Mouse (Mus musculus) cerebellum, postnatal 14 days (tissue): ENCODE measurements at regions not wholly inside any gene's neighbourhood (a gene's known extent, or its start where the extent isn't known, plus 50 kb on each side); places are given as distances from the start of the nearest gene placed in this dataset.

Experiments used
- DNase-seq, 2 experiments: peaks; one replicate each; pipeline ENCODE4 v3.0.0; 2021; ENCODE audit warnings: mixed read lengths in 2 of 2

DNA sequence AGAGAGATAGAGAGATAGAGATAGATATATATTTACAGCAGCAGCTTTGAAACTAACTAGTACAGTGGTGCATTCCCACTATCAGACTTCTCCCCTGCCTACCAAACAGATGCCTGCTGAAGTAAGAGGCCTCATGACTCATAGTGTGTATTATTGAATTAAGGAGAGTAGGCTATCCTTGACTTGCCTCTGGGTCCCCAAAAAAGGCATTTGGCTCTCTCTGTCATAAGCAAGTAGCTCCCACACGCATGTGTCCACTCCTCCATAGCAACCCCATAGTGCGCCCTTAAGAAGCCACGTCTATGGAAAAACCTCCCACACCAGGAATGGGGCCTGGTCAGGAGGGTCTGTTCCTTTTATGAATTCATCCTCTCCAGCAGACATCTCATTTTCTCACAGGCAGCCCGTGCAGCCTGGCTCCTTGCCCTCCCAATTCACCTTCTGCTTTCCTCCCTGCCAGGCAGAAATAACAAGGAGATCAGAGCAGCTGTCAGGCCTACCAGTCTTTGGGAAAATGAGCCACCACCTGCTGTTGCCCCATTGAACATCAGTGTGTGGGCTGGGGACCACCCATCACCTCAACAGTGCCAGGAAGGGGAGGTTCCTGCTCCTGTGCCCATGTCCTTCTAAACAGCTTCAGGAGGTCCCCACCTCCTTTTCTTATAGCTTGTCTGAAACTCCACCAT, 208.5 kb upstream of the Mocs1 start:
- peak; percentile 81 to 88 for DNase-seq

DNA sequence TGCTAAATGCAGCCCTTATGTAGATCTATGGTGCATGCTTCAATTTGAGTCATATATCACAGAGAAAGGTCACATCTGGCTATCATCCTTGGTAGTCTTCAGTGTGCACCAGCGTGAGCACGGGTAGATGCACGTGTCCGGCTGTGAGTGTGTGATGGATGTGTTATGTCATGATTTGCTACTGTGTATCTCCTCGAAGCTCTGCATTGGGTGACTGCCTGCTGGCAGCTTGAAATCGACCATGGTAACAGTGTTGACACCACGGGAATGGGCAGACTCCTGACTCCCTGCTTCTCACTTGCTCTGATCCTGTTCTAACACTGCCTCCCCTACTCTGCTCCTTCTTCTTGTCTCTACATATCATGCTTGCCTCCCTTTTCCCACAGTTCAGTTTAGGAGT, 204.9 kb upstream of the Mocs1 start:
- DNase-seq = no peak

- no peak for DNase-seq
These were observed 204.5 kb upstream of the Mocs1 start for GRCm38 (mm10) chr17:49223651-49224050.

DNA sequence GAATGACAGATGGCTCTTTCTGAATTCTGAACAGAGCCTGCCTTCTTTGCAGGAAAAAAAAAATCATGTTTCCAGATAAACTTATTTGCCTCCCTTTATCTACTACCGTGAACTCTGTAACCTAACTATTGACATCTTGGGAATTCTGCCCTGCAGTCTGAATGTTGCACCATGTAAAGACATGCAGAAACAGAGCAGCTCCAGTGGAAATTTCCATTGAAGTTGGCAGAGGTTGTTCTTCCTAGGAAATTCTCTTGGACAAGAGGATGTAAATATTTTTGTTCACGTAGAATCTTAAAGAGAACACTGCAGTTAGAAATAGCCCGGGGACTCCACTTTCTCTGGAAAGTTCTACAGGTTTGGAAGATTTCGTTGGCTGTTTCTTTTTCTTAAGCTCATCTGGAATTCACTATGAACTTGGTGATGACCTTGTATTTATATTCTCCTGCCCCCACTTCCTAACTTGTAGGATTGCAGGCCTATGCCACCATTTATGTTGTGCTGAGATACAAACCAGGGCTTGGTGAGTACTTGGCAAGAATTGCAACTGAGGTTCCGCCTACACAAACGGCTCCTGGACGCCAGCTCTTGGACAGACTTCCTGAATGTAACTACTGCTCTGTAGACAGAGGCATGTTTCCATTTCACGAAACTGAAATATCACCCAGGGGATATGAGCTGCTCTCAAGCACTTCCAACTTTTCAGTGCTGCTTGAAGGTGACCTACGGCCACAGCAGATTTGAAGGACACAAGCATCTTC, 202.7 kb upstream of the Mocs1 start:
- no peak for DNase-seq

DNA sequence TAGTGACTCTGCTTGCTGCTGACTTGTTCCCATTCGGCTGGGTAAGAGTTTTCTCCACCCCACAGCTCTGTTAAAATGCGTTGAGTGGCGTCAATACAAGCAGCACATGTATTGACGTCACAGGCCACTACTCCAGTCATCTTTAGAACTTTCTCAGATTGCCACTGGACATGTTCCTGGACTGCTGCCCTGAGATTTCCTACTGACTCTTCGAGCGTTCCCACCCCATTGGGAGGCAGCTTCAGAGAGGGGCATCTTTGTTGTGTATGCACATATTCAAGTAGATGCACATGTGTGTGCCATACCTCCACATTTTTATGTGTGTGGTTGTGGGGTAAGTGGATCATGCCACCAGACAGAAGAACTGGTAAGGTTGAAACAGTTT, 202.2 kb upstream of the Mocs1 start:
- DNase-seq = no peak

- no peak for DNase-seq
These were observed 196.9 kb upstream of the Mocs1 start for GRCm38 (mm10) chr17:49231287-49231686.

DNA sequence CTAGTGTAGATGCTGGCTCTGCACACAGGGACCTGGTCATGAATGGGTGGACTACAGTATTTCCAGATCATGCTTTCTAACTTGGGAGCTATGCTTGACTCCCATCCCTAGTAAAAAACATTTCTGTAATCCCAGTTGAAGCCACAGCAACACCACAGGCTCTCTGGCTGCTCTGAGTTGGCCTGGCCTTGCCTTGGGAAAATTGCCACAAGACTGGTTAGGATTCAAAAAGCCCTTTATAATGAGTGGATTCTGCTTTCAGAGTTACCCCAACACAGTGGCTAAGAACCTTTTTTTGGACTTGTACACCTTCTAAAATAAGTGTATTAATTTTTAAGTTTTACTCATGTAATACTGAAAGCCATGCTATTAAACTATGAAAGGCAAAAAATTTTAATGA, 188.1 kb upstream of the Mocs1 start:
- peak; percentile 45 to 54 for DNase-seq

DNA sequence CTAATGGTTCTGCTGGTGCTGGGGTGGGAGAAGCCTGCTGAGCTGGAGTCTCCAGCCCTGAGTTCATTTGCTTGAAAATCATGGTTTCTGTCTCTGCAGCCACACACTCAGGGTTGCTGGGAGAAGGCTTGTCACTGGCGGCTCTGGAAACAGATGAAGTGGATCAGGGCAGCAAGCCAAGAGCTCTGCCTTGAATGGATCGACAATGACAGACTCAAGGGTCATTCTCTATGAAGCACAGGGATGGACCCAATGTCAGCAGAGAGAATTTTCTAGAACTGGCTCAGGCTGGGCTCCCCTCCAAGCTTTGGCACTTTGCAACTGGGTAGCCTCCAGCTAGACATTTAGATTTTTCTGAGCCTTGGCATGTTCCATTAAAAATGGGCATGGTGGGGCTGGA, 184.7 kb upstream of the Mocs1 start:
- peak; percentile 79 to 83 for DNase-seq

- no peak for DNase-seq
These were observed 183.1 kb upstream of the Mocs1 start for GRCm38 (mm10) chr17:49245013-49245412.

GRCm38 (mm10) chr17:49247215-49247614, 180.9 kb upstream of the Mocs1 start:
- no peak for DNase-seq

DNA sequence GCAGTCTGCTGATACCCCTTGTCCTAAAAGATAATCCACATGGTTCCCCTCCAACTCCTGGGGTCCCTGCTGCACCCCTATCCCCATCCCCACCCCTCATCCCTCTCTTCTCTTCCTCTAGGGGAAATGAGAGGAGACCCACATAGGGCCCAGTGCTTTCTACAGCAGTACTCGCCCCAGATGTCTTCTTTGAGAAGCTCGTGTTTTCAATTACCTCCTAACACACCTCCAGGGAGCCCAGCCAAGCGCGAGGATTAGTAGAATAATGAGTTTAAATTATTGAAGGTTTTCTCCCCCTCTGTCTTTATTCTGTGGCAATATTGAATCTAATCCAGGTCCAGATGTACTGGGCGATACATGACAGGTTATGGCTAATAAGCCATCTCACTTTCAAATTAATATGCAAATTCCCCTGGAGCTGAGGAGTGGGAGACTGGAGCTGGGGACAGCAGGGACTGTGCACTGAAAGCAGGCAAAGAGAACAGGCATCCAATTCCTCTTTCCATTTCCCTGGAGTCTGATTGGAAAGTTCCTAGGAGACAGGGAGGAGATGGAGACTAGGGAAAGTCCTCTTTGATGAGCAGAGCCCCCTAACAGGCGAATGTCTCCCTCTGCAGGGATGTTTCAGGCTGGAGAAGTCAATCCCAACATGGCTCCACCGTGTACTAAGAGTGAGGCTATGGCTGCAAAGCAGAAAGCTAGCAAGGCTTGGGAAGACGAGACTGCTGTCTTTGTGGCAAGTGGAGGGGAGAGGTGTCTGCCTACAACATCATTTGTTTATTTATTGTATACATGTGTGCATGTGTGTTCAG, 177.2 kb upstream of the Mocs1 start:
- peak in 1 of 2 experiments; percentile 23 for DNase-seq

- DNase-seq = peak in 1 of 2 experiments; percentile 28
These were observed 175.9 kb upstream of the Mocs1 start for GRCm38 (mm10) chr17:49252271-49252670.

DNA sequence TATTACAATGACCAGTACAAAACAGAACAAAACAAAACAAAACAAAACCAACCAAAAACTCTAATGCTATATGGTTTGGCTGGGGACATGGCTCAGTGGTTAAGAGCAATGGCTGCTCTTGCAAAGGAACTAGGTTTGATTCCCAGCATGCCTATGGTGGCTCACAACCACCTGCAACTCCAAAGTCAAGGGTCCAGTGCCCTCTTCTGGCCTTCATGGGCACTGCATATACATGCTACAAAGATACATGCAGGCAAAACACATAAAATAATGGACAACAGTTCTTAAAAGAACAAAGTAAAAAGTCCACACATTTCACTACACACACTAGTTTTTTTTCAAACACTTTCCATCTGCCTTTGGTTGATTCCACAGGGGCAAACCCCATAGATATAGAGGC, 169.7 kb upstream of the Mocs1 start:
- no peak for DNase-seq

DNA sequence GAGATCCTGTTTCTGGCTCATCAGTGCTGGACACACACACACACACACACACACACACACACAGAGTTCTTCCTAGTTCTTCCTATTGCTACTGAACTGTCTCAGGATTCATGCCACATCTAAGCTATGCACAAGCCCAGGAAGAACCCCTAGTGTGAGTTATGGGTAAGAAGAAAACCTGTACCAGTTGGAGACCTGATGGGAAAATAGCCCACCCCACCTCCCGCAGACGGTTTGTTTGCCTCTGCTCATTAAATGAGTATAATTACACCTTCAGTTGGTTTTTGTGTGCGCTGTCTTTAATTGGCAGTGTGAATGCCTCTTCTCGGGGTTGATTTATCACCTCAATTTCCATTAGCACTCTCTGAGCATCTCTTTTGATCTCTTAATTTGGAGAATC, 165.8 kb upstream of the Mocs1 start:
- DNase-seq = no peak

GRCm38 (mm10) chr17:49266343-49266742, 161.8 kb upstream of the Mocs1 start:
- no peak for DNase-seq

GRCm38 (mm10) chr17:49269943-49270342, 158.2 kb upstream of the Mocs1 start:
- peak; percentile 24 to 38 for DNase-seq

- peak; percentile 44 to 62 for DNase-seq
These were observed 155.3 kb upstream of the Mocs1 start for GRCm38 (mm10) chr17:49272661-49273448.

DNA sequence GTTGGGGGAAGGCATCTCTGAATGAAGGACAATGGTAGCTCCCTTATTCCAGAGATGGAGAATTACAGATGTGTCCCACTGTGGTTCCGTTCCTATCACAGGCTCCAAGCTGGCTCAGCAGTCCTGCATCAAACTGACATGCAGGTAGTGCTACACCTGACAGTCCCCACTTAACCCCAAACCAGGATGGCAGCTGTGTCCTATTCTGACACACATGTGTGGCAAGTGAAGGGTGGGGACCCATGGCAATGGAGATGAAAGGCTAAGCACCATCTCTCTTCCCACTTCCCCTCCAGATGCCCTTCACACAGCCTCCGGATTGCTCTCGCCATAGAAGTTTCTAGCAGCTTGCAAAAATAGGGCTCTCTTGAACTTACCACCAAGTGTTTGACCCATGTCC, 153.2 kb upstream of the Mocs1 start:
- no peak for DNase-seq

DNA sequence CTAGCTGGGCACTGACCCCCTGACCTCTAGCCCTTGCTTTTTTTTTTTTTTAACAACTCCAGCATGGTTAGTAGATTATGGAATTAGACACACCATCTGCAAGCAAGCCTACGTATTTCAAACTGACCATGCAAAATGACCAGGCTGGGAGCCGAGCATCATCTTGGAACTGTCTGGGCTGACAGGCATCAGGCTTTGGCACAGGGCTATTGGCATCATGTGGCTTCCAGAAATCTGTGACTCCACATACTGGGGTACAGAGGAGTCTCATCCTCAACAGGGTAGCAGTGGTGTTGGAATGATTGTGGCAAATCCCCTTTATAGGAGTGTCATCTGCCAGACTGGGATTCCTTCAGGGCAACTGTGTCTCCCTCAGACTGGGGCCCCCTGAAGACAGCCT, 152.7 kb upstream of the Mocs1 start:
- peak; percentile 53 to 55 for DNase-seq

DNA sequence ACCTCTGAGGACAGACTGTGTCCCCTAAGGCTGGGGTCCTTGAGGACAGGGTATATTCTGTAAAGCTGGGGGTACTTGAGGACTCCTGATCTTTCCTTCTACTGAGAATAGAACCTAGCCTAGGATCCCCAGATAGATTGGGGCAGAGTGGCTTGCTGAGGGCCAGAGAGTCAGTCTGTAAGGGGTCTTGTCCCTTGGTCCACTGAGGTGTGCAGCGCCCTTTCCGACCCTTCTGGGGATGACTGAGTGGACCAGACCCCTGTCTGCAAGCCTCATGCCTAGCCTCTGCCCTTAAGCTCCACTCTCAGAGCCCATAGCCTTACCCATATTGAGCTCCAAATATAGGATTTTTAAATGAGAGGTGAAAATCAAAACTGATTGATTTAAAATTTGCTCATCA, 152.2 kb upstream of the Mocs1 start:
- DNase-seq = no peak

- no peak for DNase-seq
These were observed 149.6 kb upstream of the Mocs1 start for GRCm38 (mm10) chr17:49278541-49278940.

DNA sequence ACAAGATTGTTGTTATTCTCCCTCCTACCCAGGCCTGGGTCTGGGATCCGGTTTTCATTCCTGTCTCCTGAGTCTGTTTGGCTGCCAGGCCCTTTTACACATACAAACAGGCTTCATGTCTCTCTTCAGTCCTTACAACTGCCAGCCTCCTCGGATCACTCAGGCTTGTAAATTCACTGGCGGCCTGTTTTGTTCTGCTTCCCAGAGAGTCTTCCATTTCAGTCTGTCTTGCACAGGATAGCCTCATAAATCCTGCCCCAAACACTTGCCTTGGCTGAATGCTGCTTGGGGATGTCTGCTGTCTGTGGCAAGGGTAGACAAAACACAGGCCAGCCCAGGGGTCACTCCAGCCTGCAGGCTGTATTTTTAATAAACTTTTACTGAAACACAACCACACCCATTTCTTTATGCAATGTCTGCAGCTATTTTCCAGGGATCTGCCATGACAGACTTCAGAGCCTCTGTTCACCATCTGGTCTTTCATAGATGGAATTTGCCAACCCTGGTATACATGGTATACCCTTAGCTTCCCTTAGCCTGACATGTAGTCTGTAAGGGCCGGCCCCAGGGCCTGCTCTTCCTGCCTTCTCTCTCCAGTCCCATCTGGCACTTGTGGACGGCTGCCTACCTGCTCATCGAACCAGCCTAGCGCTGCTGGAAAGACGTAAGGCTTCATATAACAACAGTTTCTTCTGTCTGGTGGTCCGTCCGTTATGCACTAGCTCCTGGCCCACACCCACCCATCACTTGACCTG, 149.0 kb upstream of the Mocs1 start:
- peak; percentile 34 to 36 for DNase-seq
